Mouse (Mus musculus): Measurements from ENCODE around the gene Olfr314. TPM values are rescaled to one million over a fixed set of nuclear protein-coding genes. Genes with fewer than 3 reads are reported as not detected.
"Not testable (repeated sequence)": the region's sequence is repeated elsewhere in the genome, so short reads cannot be mapped to it uniquely, and the experiment has no call there.

The Olfr314 gene
- not detected in 2 replicates for polyA plus RNA-seq (2015; fragmentation: Nextera tagmentation; extraction: Ambion mirVana)

GRCm38 (mm10) chr11:58782480-58783089, at the start of gene Olfr314:
Olfr314 (plus strand) TSS chr11:58782952.
- Histone ChIP-seq H3K9ac (no peak within 1 kb of the TSS), H3K9me3 (no peaks in the 10 kb centered on the region), H3K36me3 (no peaks in the 10 kb centered on the region), H3K4me3 (no peak within 1 kb of the TSS), H3K4me1 (no peaks in the 10 kb centered on the region), H3K27me3 (no peaks in the 10 kb centered on the region), H3K27ac (no peak within 1 kb of the TSS), H3K4me2 (no peak within 1 kb of the TSS)
- WGBS, result 78% methylated on average over 6 of the region's 6 CpGs
- ATAC-seq (ENCODE audit: insufficient number of reproducible peaks, insufficient read depth, low FRiP score, low TSS enrichment, low read depth), result no peak

GRCm38 (mm10) chr11:58733372-58733771, 49.4 kb upstream of the Olfr314 start:
- no peak for ATAC-seq (ENCODE audit: insufficient number of reproducible peaks, insufficient read depth, low FRiP score, low TSS enrichment, low read depth)
- no peaks in the 10 kb centered on the region for H3K4me1 ChIP-seq
- no peaks in the 10 kb centered on the region for H3K36me3 ChIP-seq
- no peaks in the 10 kb centered on the region for H3K27me3 ChIP-seq
- WGBS, result 63% methylated on average over 3 of the region's 3 CpGs
- H3K4me3 ChIP-seq, result no peak overlapping the region
- no peak overlapping the region for H3K9ac ChIP-seq
- no peaks in the 10 kb centered on the region for H3K9me3 ChIP-seq
- H3K27ac ChIP-seq, result no peak overlapping the region
- H3K4me2 ChIP-seq, result no peak overlapping the region

- H3K27me3 ChIP-seq, result no peaks in the 10 kb centered on the region
- no peak within 1 kb of the TSS for H3K27ac ChIP-seq
- H3K36me3 ChIP-seq, result no peaks in the 10 kb centered on the region
- no peak within 1 kb of the TSS for H3K9ac ChIP-seq
- no peak within 1 kb of the TSS for H3K4me2 ChIP-seq
- 80% methylated on average over 4 of the region's 4 CpGs for WGBS
- ATAC-seq (ENCODE audit: insufficient number of reproducible peaks, insufficient read depth, low FRiP score, low TSS enrichment, low read depth), result no peak
- no peaks in the 10 kb centered on the region for H3K4me1 ChIP-seq
- peaks cover 3% of the 10 kb centered on the region; the same call in 1 of the 2 replicates for H3K9me3 ChIP-seq
- H3K4me3 ChIP-seq, result no peak within 1 kb of the TSS
These were observed 43.9 kb upstream of the Olfr314 start, which contains the start of gene Olfr317 for GRCm38 (mm10) chr11:58738792-58739262. Olfr317 (minus strand) TSS chr11:58739212.

GRCm38 (mm10) chr11:58751096-58751495, 31.7 kb upstream of the Olfr314 start:
- ATAC-seq (ENCODE audit: insufficient number of reproducible peaks, insufficient read depth, low FRiP score, low TSS enrichment, low read depth); H3K4me3 ChIP-seq; H3K27me3 ChIP-seq; H3K9ac ChIP-seq; H3K36me3 ChIP-seq; H3K27ac ChIP-seq; H3K9me3 ChIP-seq; H3K4me2 ChIP-seq; H3K4me1 ChIP-seq: not testable (repeated sequence)
- WGBS, result 78% methylated on average over 18 of the region's 18 CpGs

- H3K27me3 ChIP-seq, result no peaks in the 10 kb centered on the region
- ATAC-seq (ENCODE audit: insufficient number of reproducible peaks, insufficient read depth, low FRiP score, low TSS enrichment, low read depth), result no peak
- H3K4me2 ChIP-seq, result no peak within 1 kb of the TSS
These were observed 30.3 kb upstream of the Olfr314 start, which contains the start of gene Olfr316 for GRCm38 (mm10) chr11:58752434-58752833. Olfr316 (plus strand) TSS chr11:58752734.

GRCm38 (mm10) chr11:58772888-58773287, 9.9 kb upstream of the Olfr314 start, which contains the start of gene Olfr315:
Olfr315 (plus strand) TSS chr11:58773188.
- H3K9me3 ChIP-seq, result no peaks in the 10 kb centered on the region
- H3K36me3 ChIP-seq, result no peaks in the 10 kb centered on the region
- H3K27me3 ChIP-seq, result no peaks in the 10 kb centered on the region
- H3K4me1 ChIP-seq, result no peaks in the 10 kb centered on the region
- no peak for ATAC-seq (ENCODE audit: insufficient number of reproducible peaks, insufficient read depth, low FRiP score, low TSS enrichment, low read depth)
- no peak within 1 kb of the TSS for H3K4me2 ChIP-seq
- no peak within 1 kb of the TSS for H3K9ac ChIP-seq
- H3K4me3 ChIP-seq, result no peak within 1 kb of the TSS
- no peak within 1 kb of the TSS for H3K27ac ChIP-seq

More at GRCm38 (mm10) chr11:58752434-58752833, 30.3 kb upstream of the Olfr314 start, which contains the start of gene Olfr316:
- Histone ChIP-seq H3K9me3 (no peaks in the 10 kb centered on the region), H3K9ac (no peak within 1 kb of the TSS), H3K27ac (no peak within 1 kb of the TSS), H3K4me3 (no peak within 1 kb of the TSS), H3K36me3 (no peaks in the 10 kb centered on the region), H3K4me1 (no peaks in the 10 kb centered on the region)
- 85% methylated on average over 2 of the region's 2 CpGs for WGBS

GRCm38 (mm10) chr11:58784182-58784581, 1.4 kb downstream of the Olfr314 start:
- Histone ChIP-seq H3K4me3 (no peak overlapping the region), H3K4me1 (no peaks in the 10 kb centered on the region), H3K27me3 (no peaks in the 10 kb centered on the region), H3K4me2 (no peak overlapping the region), H3K9me3 (no peaks in the 10 kb centered on the region), H3K27ac (no peak overlapping the region), H3K9ac (no peak overlapping the region), H3K36me3 (no peaks in the 10 kb centered on the region)
- WGBS, result 87% methylated on average over 2 of the region's 2 CpGs
- no peak for ATAC-seq (ENCODE audit: insufficient number of reproducible peaks, insufficient read depth, low FRiP score, low TSS enrichment, low read depth)

GRCm38 (mm10) chr11:58787651-58788050, 4.9 kb downstream of the Olfr314 start:
- H3K9ac ChIP-seq, result no peak overlapping the region
- H3K27ac ChIP-seq, result no peak overlapping the region
- no peaks in the 10 kb centered on the region for H3K4me1 ChIP-seq
- no peak overlapping the region for H3K4me3 ChIP-seq
- H3K9me3 ChIP-seq, result no peaks in the 10 kb centered on the region
- H3K4me2 ChIP-seq, result no peak overlapping the region
- H3K27me3 ChIP-seq, result no peaks in the 10 kb centered on the region
- 84% methylated on average over 10 of the region's 10 CpGs for WGBS
- no peak for ATAC-seq (ENCODE audit: insufficient number of reproducible peaks, insufficient read depth, low FRiP score, low TSS enrichment, low read depth)
- no peaks in the 10 kb centered on the region for H3K36me3 ChIP-seq

- Histone ChIP-seq H3K4me3 (no peak overlapping the region), H3K27me3 (no peaks in the 10 kb centered on the region), H3K9ac (no peak overlapping the region), H3K27ac (no peak overlapping the region), H3K9me3 (no peaks in the 10 kb centered on the region), H3K36me3 (no peaks in the 10 kb centered on the region), H3K4me2 (no peak overlapping the region), H3K4me1 (no peaks in the 10 kb centered on the region)
- WGBS, result 78% methylated on average over 8 of the region's 8 CpGs
- no peak for ATAC-seq (ENCODE audit: insufficient number of reproducible peaks, insufficient read depth, low FRiP score, low TSS enrichment, low read depth)
These were observed 5.6 kb downstream of the Olfr314 start for GRCm38 (mm10) chr11:58788346-58788745.

- Histone ChIP-seq H3K9me3 (no peaks in the 10 kb centered on the region), H3K27me3 (no peaks in the 10 kb centered on the region), H3K9ac (no peak overlapping the region), H3K4me1 (no peaks in the 10 kb centered on the region), H3K4me2 (no peak overlapping the region), H3K36me3 (no peaks in the 10 kb centered on the region), H3K27ac (no peak overlapping the region), H3K4me3 (no peak overlapping the region)
- WGBS, result 25% methylated on average over 3 of the region's 3 CpGs
- no peak for ATAC-seq (ENCODE audit: insufficient number of reproducible peaks, insufficient read depth, low FRiP score, low TSS enrichment, low read depth)
These were observed 6.8 kb downstream of the Olfr314 start for GRCm38 (mm10) chr11:58789532-58789931.

GRCm38 (mm10) chr11:58790053-58790452, 7.3 kb downstream of the Olfr314 start:
- ATAC-seq (ENCODE audit: insufficient number of reproducible peaks, insufficient read depth, low FRiP score, low TSS enrichment, low read depth), result no peak
- H3K4me3 ChIP-seq, result no peak overlapping the region
- no peaks in the 10 kb centered on the region for H3K4me1 ChIP-seq
- no peak overlapping the region for H3K9ac ChIP-seq
- no peaks in the 10 kb centered on the region for H3K27me3 ChIP-seq
- H3K36me3 ChIP-seq, result no peaks in the 10 kb centered on the region
- H3K4me2 ChIP-seq, result no peak overlapping the region
- no peaks in the 10 kb centered on the region for H3K9me3 ChIP-seq
- WGBS, result 50% methylated on average over 2 of the region's 2 CpGs
- no peak overlapping the region for H3K27ac ChIP-seq

GRCm38 (mm10) chr11:58790646-58791045, 7.9 kb downstream of the Olfr314 start:
- no peaks in the 10 kb centered on the region for H3K36me3 ChIP-seq
- no peak overlapping the region for H3K4me2 ChIP-seq
- no peak for ATAC-seq (ENCODE audit: insufficient number of reproducible peaks, insufficient read depth, low FRiP score, low TSS enrichment, low read depth)
- no peak overlapping the region for H3K4me3 ChIP-seq
- H3K9ac ChIP-seq, result no peak overlapping the region
- H3K27ac ChIP-seq, result no peak overlapping the region
- H3K27me3 ChIP-seq, result no peaks in the 10 kb centered on the region
- 83% methylated on average over 6 of the region's 6 CpGs for WGBS
- no peaks in the 10 kb centered on the region for H3K4me1 ChIP-seq
- no peaks in the 10 kb centered on the region for H3K9me3 ChIP-seq
